Mouse (Mus musculus): ENCODE results near the gene Gm49358.

DNA sequence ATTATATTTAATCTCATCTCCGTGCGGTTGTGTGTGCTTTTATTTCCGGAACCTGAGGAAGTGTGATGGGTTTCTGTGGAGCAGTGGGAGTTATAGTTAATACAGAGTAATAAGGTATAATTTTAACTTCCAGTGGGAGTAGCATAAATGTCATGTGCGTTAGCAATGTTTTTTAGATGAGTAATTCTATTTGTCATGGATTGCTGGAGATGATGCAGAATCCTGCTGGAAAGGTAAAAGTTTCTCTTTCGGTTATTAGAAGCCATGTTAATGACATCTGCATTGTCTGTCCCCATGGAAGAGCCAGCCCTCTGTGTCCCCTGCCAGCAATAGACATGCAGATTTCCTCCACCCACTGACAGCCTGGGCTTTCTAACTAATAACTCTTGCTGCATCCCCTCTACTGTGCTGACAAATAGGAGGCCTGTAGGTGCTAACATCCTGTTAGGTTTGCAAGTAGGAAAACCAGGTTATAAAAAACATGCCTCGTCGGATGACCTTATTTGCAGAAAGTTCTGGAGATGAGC is 25.4 kb downstream of the Gm49358 start:
- TF ChIP-seq CTCF (conservative IDR thresholded peaks at IDR 0.05 in 1 of 2, IDR thresholded peaks at IDR 0.05 in 1 of 2; ENCODE audit: low read depth in 2 of 2, low read length in 2 of 2) (no peak), ETS1 (conservative IDR thresholded peaks at IDR 0.05; ENCODE audit: low read depth, low read length) (no peak), MAFK (IDR thresholded peaks at IDR 0.05; ENCODE audit: insufficient replicate concordance, low read length) (no peak), EP300 (IDR thresholded peaks at IDR 0.05; ENCODE audit: low read length) (no peak), SMC3 (IDR thresholded peaks at IDR 0.05; ENCODE audit: low read depth, low read length) (no peak), POLR2A (IDR thresholded peaks at IDR 0.05; ENCODE audit: low read depth, low read length) (no peak), MAZ (IDR thresholded peaks at IDR 0.05; ENCODE audit: low read depth, low read length) (no peak), ELF1 (IDR thresholded peaks at IDR 0.05; ENCODE audit: low read depth, low read length) (no peak), ZMIZ1 (IDR thresholded peaks at IDR 0.05; ENCODE audit: low read depth, low read length) (no peak), CHD1 (IDR thresholded peaks at IDR 0.05; ENCODE audit: low read depth, low read length) (no peak), ZKSCAN1 (IDR thresholded peaks at IDR 0.05; ENCODE audit: borderline replicate concordance, low read depth, low read length) (no peak), TBP (conservative IDR thresholded peaks at IDR 0.05; ENCODE audit: low read depth, low read length) (no peak), TCF12 (IDR thresholded peaks at IDR 0.05; ENCODE audit: low read depth, low read length) (no peak)

Measured in CH12.LX (cell line).